Mouse (Mus musculus) neural tube, embryonic 10.5 days (tissue): ENCODE data around the gene Rftn1.
"Not testable (repeated sequence)": the region's sequence is repeated elsewhere in the genome, so short reads cannot be mapped to it uniquely, and the experiment has no call there.

ENCODE experiments used
- DNase-seq: peaks from one replicate; pipeline ENCODE4 v3.0.0-alpha.2; 2017; ENCODE audit warnings: low spot score; ENCODE audit errors: extremely low spot score

Gene Rftn1

GRCm38 (mm10) chr17:50127045-50127813 is 63.2 kb downstream of the Rftn1 start:
- no peak for DNase-seq

GRCm38 (mm10) chr17:50126545-50126944 is 63.9 kb downstream of the Rftn1 start:
- DNase-seq, result no peak

- no peak for DNase-seq
These were observed 64.6 kb downstream of the Rftn1 start for GRCm38 (mm10) chr17:50125900-50126299.

- DNase-seq, result no peak
These were observed 65.2 kb downstream of the Rftn1 start for GRCm38 (mm10) chr17:50125245-50125798.

- DNase-seq, result no peak
These were observed 65.8 kb downstream of the Rftn1 start for GRCm38 (mm10) chr17:50124708-50125107.

GRCm38 (mm10) chr17:50122555-50122954 is 67.9 kb downstream of the Rftn1 start:
- DNase-seq, result no peak

- DNase-seq, result no peak
These were observed 70.4 kb downstream of the Rftn1 start for GRCm38 (mm10) chr17:50120098-50120497.

- DNase-seq, result no peak
These were observed 73.0 kb downstream of the Rftn1 start for GRCm38 (mm10) chr17:50117461-50117860.

GRCm38 (mm10) chr17:50116980-50117379 is 73.5 kb downstream of the Rftn1 start:
- no peak for DNase-seq

- not testable (repeated sequence) for DNase-seq
These were observed 74.1 kb downstream of the Rftn1 start for GRCm38 (mm10) chr17:50116401-50116800.

- not testable (repeated sequence) for DNase-seq
These were observed 74.8 kb downstream of the Rftn1 start for GRCm38 (mm10) chr17:50115716-50116115.

- DNase-seq, result no peak
These were observed 75.8 kb downstream of the Rftn1 start for GRCm38 (mm10) chr17:50114659-50115058.

- DNase-seq, result no peak
These were observed 79.6 kb downstream of the Rftn1 start for GRCm38 (mm10) chr17:50110650-50111415.

- DNase-seq, result no peak
These were observed 83.7 kb downstream of the Rftn1 start for GRCm38 (mm10) chr17:50106811-50107210.

GRCm38 (mm10) chr17:50104131-50104530 is 86.3 kb downstream of the Rftn1 start:
- no peak for DNase-seq

GRCm38 (mm10) chr17:50101416-50101815 is 89.1 kb downstream of the Rftn1 start:
- no peak for DNase-seq

GRCm38 (mm10) chr17:50100070-50100469 is 90.4 kb downstream of the Rftn1 start:
- DNase-seq, result no peak

GRCm38 (mm10) chr17:50099378-50099777 is 91.1 kb downstream of the Rftn1 start:
- no peak for DNase-seq

- no peak for DNase-seq
These were observed 92.2 kb downstream of the Rftn1 start for GRCm38 (mm10) chr17:50098297-50098696.

- DNase-seq, result no peak
These were observed 92.6 kb downstream of the Rftn1 start for GRCm38 (mm10) chr17:50097831-50098230.

- no peak for DNase-seq
These were observed 94.2 kb downstream of the Rftn1 start for GRCm38 (mm10) chr17:50096305-50096704.

- no peak for DNase-seq
These were observed 95.9 kb downstream of the Rftn1 start for GRCm38 (mm10) chr17:50094596-50094995.
